Mouse (Mus musculus): ENCODE measurements at regions not wholly inside any gene's neighbourhood (a gene's known extent, or its start where the extent isn't known, plus 50 kb on each side); places are given as distances from the start of the nearest gene placed in this dataset.
A peak's percentile ranks its signal among the peaks of the same experiment; 100 is the strongest.

- Histone ChIP-seq H3K27ac (ENCODE audit: insufficient read depth, low read depth, low read length) (no peak overlapping the region), H3K4me3 (ENCODE audit: insufficient read depth, low read depth, low read length) (no peak overlapping the region), H3K36me3 (ENCODE audit: control insufficient read depth, insufficient read depth, low read length) (no peaks in the 10 kb centered on the region), H3K4me1 (ENCODE audit: control insufficient read depth, insufficient read depth, low read length) (no peaks in the 10 kb centered on the region), H3K27me3 (replicated peaks; ENCODE audit: control insufficient read depth, insufficient read depth, low read length) (no peaks in the 10 kb centered on the region)
- WGBS = 91% methylated on average over 5 of the region's 5 CpGs
- no peak for DNase-seq
- TF ChIP-seq CTCF (conservative IDR thresholded peaks at IDR 0.05; ENCODE audit: insufficient read depth, insufficient read length, low read depth, low read length) (peak; percentile 34), POLR2A (IDR thresholded peaks at IDR 0.05; ENCODE audit: low read depth, low read length) (no peak)
Measured at GRCm38 (mm10) chr17:45845832-45846231, 112.2 kb upstream of the 1600014C23Rik start.

GRCm38 (mm10) chr17:45836731-45837130, 103.1 kb upstream of the 1600014C23Rik start:
- TF ChIP-seq POLR2A (IDR thresholded peaks at IDR 0.05; ENCODE audit: low read depth, low read length) (no peak), CTCF (conservative IDR thresholded peaks at IDR 0.05; ENCODE audit: insufficient read depth, insufficient read length, low read depth, low read length) (no peak)
- Histone ChIP-seq H3K4me1 (ENCODE audit: control insufficient read depth, insufficient read depth, low read length) (no peaks in the 10 kb centered on the region), H3K27ac (ENCODE audit: insufficient read depth, low read depth, low read length) (no peak overlapping the region), H3K27me3 (replicated peaks; ENCODE audit: control insufficient read depth, insufficient read depth, low read length) (no peaks in the 10 kb centered on the region), H3K4me3 (ENCODE audit: insufficient read depth, low read depth, low read length) (no peak overlapping the region), H3K36me3 (ENCODE audit: control insufficient read depth, insufficient read depth, low read length) (no peaks in the 10 kb centered on the region)
- DNase-seq = peak; percentile 25
- WGBS = 57% methylated on average over 7 of the region's 7 CpGs

- TF ChIP-seq CTCF (conservative IDR thresholded peaks at IDR 0.05; ENCODE audit: insufficient read depth, insufficient read length, low read depth, low read length) = no peak
- no peak for TF ChIP-seq POLR2A (IDR thresholded peaks at IDR 0.05; ENCODE audit: low read depth, low read length)
- WGBS = 41% methylated on average over 7 of the region's 7 CpGs
- Histone ChIP-seq H3K27ac (ENCODE audit: insufficient read depth, low read depth, low read length) (no peak overlapping the region), H3K36me3 (ENCODE audit: control insufficient read depth, insufficient read depth, low read length) (no peaks in the 10 kb centered on the region), H3K4me3 (ENCODE audit: insufficient read depth, low read depth, low read length) (no peak overlapping the region), H3K4me1 (ENCODE audit: control insufficient read depth, insufficient read depth, low read length) (no peaks in the 10 kb centered on the region), H3K27me3 (replicated peaks; ENCODE audit: control insufficient read depth, insufficient read depth, low read length) (no peaks in the 10 kb centered on the region)
- DNase-seq = peak; percentile 75
Measured at GRCm38 (mm10) chr17:45836253-45836652, 102.6 kb upstream of the 1600014C23Rik start.

DNA sequence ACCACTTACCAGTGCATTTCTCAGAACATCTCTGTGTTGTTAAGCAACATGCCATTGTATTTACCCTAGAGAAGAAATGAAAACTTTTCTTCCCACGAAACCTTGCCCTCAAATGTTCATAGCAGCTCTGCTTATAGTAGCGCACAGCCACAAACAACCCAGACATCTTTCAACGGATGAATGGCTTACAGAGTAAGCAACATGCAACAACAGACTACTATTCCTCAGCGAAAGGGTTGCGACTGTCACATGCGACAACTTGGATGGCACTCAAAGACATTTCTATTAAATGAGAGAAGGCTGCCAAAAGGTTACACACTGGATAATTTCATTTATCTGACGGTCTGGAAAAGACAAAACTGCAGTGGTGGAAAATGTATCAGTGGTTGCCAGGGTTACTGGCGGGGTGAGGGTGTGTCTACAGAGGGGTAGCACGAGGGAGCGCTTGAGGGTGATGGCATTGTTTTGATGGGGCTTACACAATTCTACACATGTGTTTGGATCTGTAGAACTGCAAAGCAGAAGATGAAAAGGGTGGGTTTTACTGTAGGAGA, 101.0 kb upstream of the 1600014C23Rik start:
- Histone ChIP-seq H3K4me1 (ENCODE audit: control insufficient read depth, insufficient read depth, low read length) (no peaks in the 10 kb centered on the region), H3K4me3 (ENCODE audit: insufficient read depth, low read depth, low read length) (no peak overlapping the region), H3K27ac (ENCODE audit: insufficient read depth, low read depth, low read length) (no peak overlapping the region), H3K36me3 (ENCODE audit: control insufficient read depth, insufficient read depth, low read length) (no peaks in the 10 kb centered on the region), H3K27me3 (replicated peaks; ENCODE audit: control insufficient read depth, insufficient read depth, low read length) (no peaks in the 10 kb centered on the region)
- 83% methylated on average over 10 of the region's 10 CpGs for WGBS
- no peak for TF ChIP-seq CTCF (conservative IDR thresholded peaks at IDR 0.05; ENCODE audit: insufficient read depth, insufficient read length, low read depth, low read length)
- no peak for TF ChIP-seq POLR2A (IDR thresholded peaks at IDR 0.05; ENCODE audit: low read depth, low read length)
- no peak for DNase-seq

DNA sequence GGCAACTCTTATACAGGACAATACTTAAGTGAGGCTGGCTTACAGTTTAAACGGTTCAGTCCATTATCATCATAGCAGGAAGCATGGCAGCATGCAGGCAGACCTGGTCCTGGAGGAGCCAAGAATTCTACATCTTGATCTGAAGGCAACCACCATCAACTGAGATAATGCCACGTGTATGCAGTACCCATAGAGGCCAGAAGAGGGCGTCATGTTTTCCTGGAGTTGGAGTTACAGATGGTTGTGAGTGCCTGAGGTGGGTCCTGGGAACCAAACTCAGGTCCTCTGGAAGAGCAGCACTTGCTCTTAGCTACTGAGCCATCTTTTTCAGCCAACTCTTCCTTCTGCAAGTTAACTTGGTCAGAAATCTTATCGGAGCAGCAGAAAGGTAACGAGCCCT, 96.7 kb upstream of the 1600014C23Rik start:
- Histone ChIP-seq H3K36me3 (ENCODE audit: control insufficient read depth, insufficient read depth, low read length) (no peaks in the 10 kb centered on the region), H3K27ac (ENCODE audit: insufficient read depth, low read depth, low read length) (no peak overlapping the region), H3K27me3 (replicated peaks; ENCODE audit: control insufficient read depth, insufficient read depth, low read length) (no peaks in the 10 kb centered on the region), H3K4me1 (ENCODE audit: control insufficient read depth, insufficient read depth, low read length) (no peaks in the 10 kb centered on the region), H3K4me3 (ENCODE audit: insufficient read depth, low read depth, low read length) (no peak overlapping the region)
- DNase-seq = no peak
- 90% methylated on average over 5 of the region's 5 CpGs for WGBS
- no peak for TF ChIP-seq CTCF (conservative IDR thresholded peaks at IDR 0.05; ENCODE audit: insufficient read depth, insufficient read length, low read depth, low read length)
- TF ChIP-seq POLR2A (IDR thresholded peaks at IDR 0.05; ENCODE audit: low read depth, low read length) = no peak

GRCm38 (mm10) chr17:45829571-45829970, 95.9 kb upstream of the 1600014C23Rik start:
- Histone ChIP-seq H3K4me1 (ENCODE audit: control insufficient read depth, insufficient read depth, low read length) (no peaks in the 10 kb centered on the region), H3K27ac (ENCODE audit: insufficient read depth, low read depth, low read length) (no peak overlapping the region), H3K27me3 (replicated peaks; ENCODE audit: control insufficient read depth, insufficient read depth, low read length) (no peaks in the 10 kb centered on the region), H3K36me3 (ENCODE audit: control insufficient read depth, insufficient read depth, low read length) (no peaks in the 10 kb centered on the region), H3K4me3 (ENCODE audit: insufficient read depth, low read depth, low read length) (no peak overlapping the region)
- TF ChIP-seq POLR2A (IDR thresholded peaks at IDR 0.05; ENCODE audit: low read depth, low read length) = no peak
- TF ChIP-seq CTCF (conservative IDR thresholded peaks at IDR 0.05; ENCODE audit: insufficient read depth, insufficient read length, low read depth, low read length) = no peak
- DNase-seq = no peak
- WGBS = 67% methylated on average over 9 of the region's 9 CpGs

DNA sequence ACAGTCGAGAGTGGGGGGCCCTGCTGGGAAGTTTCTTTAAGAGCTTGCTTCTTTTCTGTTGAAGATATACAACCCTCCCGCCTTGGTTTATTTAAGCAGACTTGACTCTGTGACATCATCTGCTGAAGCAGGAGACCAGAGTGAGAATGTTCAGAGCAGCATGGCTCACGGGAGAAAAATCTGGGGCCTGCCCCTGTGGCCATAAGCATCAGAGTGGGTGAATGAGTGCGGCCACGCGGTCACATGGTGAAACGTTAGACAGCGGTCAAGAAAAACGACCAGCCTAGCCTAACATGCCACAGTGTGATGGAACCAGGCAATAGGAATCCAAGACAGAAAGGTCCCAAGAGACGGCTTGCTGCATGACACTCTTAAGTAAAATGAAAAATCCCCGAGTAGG, 95.2 kb upstream of the 1600014C23Rik start:
- no peak for DNase-seq
- Histone ChIP-seq H3K36me3 (ENCODE audit: control insufficient read depth, insufficient read depth, low read length) (no peaks in the 10 kb centered on the region), H3K4me3 (ENCODE audit: insufficient read depth, low read depth, low read length) (no peak overlapping the region), H3K27me3 (replicated peaks; ENCODE audit: control insufficient read depth, insufficient read depth, low read length) (no peaks in the 10 kb centered on the region), H3K4me1 (ENCODE audit: control insufficient read depth, insufficient read depth, low read length) (no peaks in the 10 kb centered on the region), H3K27ac (ENCODE audit: insufficient read depth, low read depth, low read length) (no peak overlapping the region)
- 76% methylated on average over 11 of the region's 11 CpGs for WGBS
- TF ChIP-seq CTCF (conservative IDR thresholded peaks at IDR 0.05; ENCODE audit: insufficient read depth, insufficient read length, low read depth, low read length) (no peak), POLR2A (IDR thresholded peaks at IDR 0.05; ENCODE audit: low read depth, low read length) (no peak)

All from kidney, adult 2 months (tissue).